Mouse (Mus musculus) fat pad, adult 2 months (tissue): ENCODE results near the gene Bcas1.

Source experiments
- DNase-seq: peaks from one replicate; pipeline ENCODE4 v3.0.0-alpha.2; 2011; ENCODE audit warnings: low read depth, low spot score; ENCODE audit errors: extremely low read depth

Gene Bcas1

GRCm38 (mm10) chr2:170421924-170422323 is 5.7 kb downstream of the Bcas1 start:
- DNase-seq: no peak

- no peak for DNase-seq
These were observed 8.9 kb downstream of the Bcas1 start for GRCm38 (mm10) chr2:170418748-170419147.

- no peak for DNase-seq
These were observed 16.0 kb downstream of the Bcas1 start for GRCm38 (mm10) chr2:170411490-170412168.

GRCm38 (mm10) chr2:170410677-170411489 is 16.8 kb downstream of the Bcas1 start:
- DNase-seq: no peak

- DNase-seq: no peak
These were observed 21.2 kb downstream of the Bcas1 start for GRCm38 (mm10) chr2:170406438-170406837.

- DNase-seq: no peak
These were observed 22.7 kb downstream of the Bcas1 start for GRCm38 (mm10) chr2:170404781-170405573.

- no peak for DNase-seq
These were observed 23.8 kb downstream of the Bcas1 start for GRCm38 (mm10) chr2:170403666-170404385.

- no peak for DNase-seq
These were observed 26.3 kb downstream of the Bcas1 start for GRCm38 (mm10) chr2:170401211-170401799.

- no peak for DNase-seq
These were observed 27.0 kb downstream of the Bcas1 start for GRCm38 (mm10) chr2:170400666-170401065.

- no peak for DNase-seq
These were observed 35.7 kb downstream of the Bcas1 start for GRCm38 (mm10) chr2:170391994-170392393.

- DNase-seq: no peak
These were observed 39.3 kb downstream of the Bcas1 start for GRCm38 (mm10) chr2:170388320-170388719.

- DNase-seq: no peak
These were observed 42.1 kb downstream of the Bcas1 start for GRCm38 (mm10) chr2:170385556-170385955.

- DNase-seq: no peak
These were observed 42.9 kb downstream of the Bcas1 start for GRCm38 (mm10) chr2:170384770-170385169.

GRCm38 (mm10) chr2:170373391-170373790 is 54.3 kb downstream of the Bcas1 start:
- no peak for DNase-seq

GRCm38 (mm10) chr2:170365676-170366075 is 62.0 kb downstream of the Bcas1 start:
- DNase-seq: no peak

- DNase-seq: no peak
These were observed 62.4 kb downstream of the Bcas1 start for GRCm38 (mm10) chr2:170365271-170365670.

GRCm38 (mm10) chr2:170356667-170357374 is 70.8 kb downstream of the Bcas1 start:
- DNase-seq: no peak

- no peak for DNase-seq
These were observed 72.7 kb downstream of the Bcas1 start for GRCm38 (mm10) chr2:170354963-170355367.

- no peak for DNase-seq
These were observed 75.4 kb downstream of the Bcas1 start for GRCm38 (mm10) chr2:170352273-170352672.

GRCm38 (mm10) chr2:170351847-170352246 is 75.8 kb downstream of the Bcas1 start:
- no peak for DNase-seq
